Mouse (Mus musculus) right cerebral cortex, adult 2 months (tissue): ENCODE results near the gene Tmod4.
A peak's percentile ranks its signal among the peaks of the same experiment; 100 is the strongest.
"Not testable (repeated sequence)": the region's sequence is repeated elsewhere in the genome, so short reads cannot be mapped to it uniquely, and the experiment has no call there.

Experiments used
- DNase-seq, 2 experiments: peaks; one replicate each; pipeline ENCODE4 v3.0.0; 2021 to 2022; ENCODE audit warnings: low spot score in 2 of 2

Tmod4 gene

GRCm38 (mm10) chr3:95124246-95124645, at the start of gene Tmod4:
Tmod4 (plus strand) TSS chr3:95124476.
- no peak for DNase-seq

- no peak for DNase-seq
Measured at GRCm38 (mm10) chr3:95088071-95088470, 36.2 kb upstream of the Tmod4 start.

GRCm38 (mm10) chr3:95100854-95101253, 23.4 kb upstream of the Tmod4 start:
- no peak for DNase-seq

GRCm38 (mm10) chr3:95105121-95105520, 19.2 kb upstream of the Tmod4 start:
- DNase-seq: peak; percentile 53 to 65

- no peak for DNase-seq
Measured at GRCm38 (mm10) chr3:95105586-95106337, 18.5 kb upstream of the Tmod4 start.

- peak; percentile 95 to 98 for DNase-seq
Measured at GRCm38 (mm10) chr3:95106338-95107117, 17.7 kb upstream of the Tmod4 start, which contains the start of gene Pip5k1a. Pip5k1a (minus strand) TSS chr3:95106930.

- DNase-seq: not testable (repeated sequence)
Measured at GRCm38 (mm10) chr3:95107308-95107707, 17.0 kb upstream of the Tmod4 start.

- DNase-seq: no peak
Measured at GRCm38 (mm10) chr3:95107898-95108297, 16.4 kb upstream of the Tmod4 start.

GRCm38 (mm10) chr3:95110911-95111726, 13.2 kb upstream of the Tmod4 start, which contains the start of gene Vps72:
Vps72 (plus strand) TSS chr3:95111022.
- peak; percentile 94 for DNase-seq

GRCm38 (mm10) chr3:95112760-95113159, 11.5 kb upstream of the Tmod4 start:
- DNase-seq: no peak

- DNase-seq: no peak
Measured at GRCm38 (mm10) chr3:95117751-95118150, 6.5 kb upstream of the Tmod4 start.

- DNase-seq: no peak
Measured at GRCm38 (mm10) chr3:95121580-95121979, 2.7 kb upstream of the Tmod4 start.

- no peak for DNase-seq
Measured at GRCm38 (mm10) chr3:95124972-95125371, 696 bp downstream of the Tmod4 start.

- DNase-seq: no peak
Measured at GRCm38 (mm10) chr3:95129226-95129651, 5.0 kb downstream of the Tmod4 start.

- DNase-seq: no peak
Measured at GRCm38 (mm10) chr3:95130081-95130480, 5.8 kb downstream of the Tmod4 start.

- not testable (repeated sequence) for DNase-seq
Measured at GRCm38 (mm10) chr3:95132389-95132788, 8.1 kb downstream of the Tmod4 start.

- DNase-seq: no peak
Measured at GRCm38 (mm10) chr3:95133176-95133575, 8.9 kb downstream of the Tmod4 start.

- DNase-seq: peak; percentile 90 to 92
Measured at GRCm38 (mm10) chr3:95133680-95134101, 9.4 kb downstream of the Tmod4 start, which contains the start of the genes Scnm1 and Lysmd1. Scnm1 (minus strand) TSS chr3:95134011. Lysmd1 (plus strand) TSS chr3:95134088.

- not testable (repeated sequence) for DNase-seq
Measured at GRCm38 (mm10) chr3:95134133-95134532, 9.9 kb downstream of the Tmod4 start.

- peak in 1 of 2 experiments; percentile 64 for DNase-seq
Measured at GRCm38 (mm10) chr3:95135023-95135422, 10.7 kb downstream of the Tmod4 start.

GRCm38 (mm10) chr3:95135433-95136052, 11.3 kb downstream of the Tmod4 start:
- DNase-seq: no peak
